Mouse (Mus musculus): ENCODE measurements around the gene Dclk2. TPM values are rescaled to one million over a fixed set of nuclear protein-coding genes. Genes with fewer than 3 reads are reported as not detected.
A peak's percentile ranks its signal among the peaks of the same experiment; 100 is the strongest.

Gene Dclk2
- polyA plus RNA-seq, 1 experiment from 2014 or later = 4.0 TPM

DNA sequence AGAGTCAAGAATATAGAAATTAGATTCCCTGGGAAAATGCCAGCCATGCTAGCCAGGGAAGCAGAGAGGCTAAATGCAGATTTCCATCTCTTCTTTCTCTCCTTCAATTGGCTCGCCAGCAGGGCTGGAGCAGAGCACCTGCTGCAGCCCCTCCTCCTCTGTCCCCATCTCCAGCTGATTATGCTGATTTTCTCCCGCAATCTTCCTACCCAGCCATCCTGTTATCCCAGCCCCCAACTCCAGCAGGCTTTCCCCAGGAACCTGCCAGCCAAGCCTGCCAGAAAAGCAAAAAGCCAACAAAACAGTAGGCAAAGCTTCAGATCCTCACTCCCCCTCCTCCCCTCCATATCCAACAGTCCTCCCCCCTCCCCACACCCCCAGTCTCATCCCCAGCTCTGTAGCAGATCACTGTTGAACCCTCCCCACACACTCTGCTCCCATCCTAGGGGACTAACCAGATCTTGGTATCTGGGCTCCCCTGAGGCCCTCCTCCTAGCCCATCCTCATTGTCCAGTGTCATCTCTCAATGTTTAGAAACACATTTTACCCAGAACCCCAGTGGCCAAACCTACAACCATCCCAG, 15.7 kb upstream of the Dclk2 start:
- H3K27me3 ChIP-seq (ENCODE audit: insufficient read depth, low read length) = no peaks in the 10 kb centered on the region

DNA sequence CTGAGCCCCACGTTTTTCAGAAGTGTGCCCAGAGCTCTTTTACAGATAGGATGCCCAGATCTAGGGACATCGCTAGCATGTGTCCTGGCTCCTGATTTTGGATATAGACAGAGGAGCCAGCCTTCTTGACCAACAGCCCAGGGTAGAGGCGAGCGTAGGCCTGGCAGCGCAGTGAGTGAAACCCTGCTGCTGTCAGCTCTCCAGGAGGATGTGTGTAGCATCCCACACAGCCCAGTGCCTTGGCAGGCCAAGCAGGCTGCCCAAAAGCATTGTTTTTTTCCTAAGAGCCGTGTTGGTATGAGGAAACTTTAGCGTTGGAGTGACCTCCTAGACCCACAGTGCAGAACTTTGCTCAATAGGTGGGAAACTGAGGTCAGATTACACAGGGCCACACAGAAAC, 12.8 kb upstream of the Dclk2 start:
- no peaks in the 10 kb centered on the region for H3K9me3 ChIP-seq (ENCODE audit: low read length)
- 83% methylated on average over 7 of the region's 7 CpGs for WGBS

More for the DNA sequence above, 15.7 kb upstream of the Dclk2 start:
- no peak overlapping the region for H3K4me2 ChIP-seq (replicated peaks; ENCODE audit: low read depth, low read length)
- WGBS = 22% methylated on average over 2 of the region's 2 CpGs
- H3K9ac ChIP-seq (replicated peaks; ENCODE audit: low read length) = no peak overlapping the region
- no peaks in the 10 kb centered on the region for H3K9me3 ChIP-seq (ENCODE audit: low read length)
- H3K27ac ChIP-seq (ENCODE audit: low read length) = no peak overlapping the region
- H3K4me1 ChIP-seq (ENCODE audit: insufficient read depth, low read length) = no peaks in the 10 kb centered on the region
- no peak overlapping the region for H3K4me3 ChIP-seq (ENCODE audit: low read length)
- no peaks in the 10 kb centered on the region for H3K36me3 ChIP-seq (ENCODE audit: insufficient read depth, low read length)
- ATAC-seq (ENCODE audit: low FRiP score, low TSS enrichment) = no peak

DNA sequence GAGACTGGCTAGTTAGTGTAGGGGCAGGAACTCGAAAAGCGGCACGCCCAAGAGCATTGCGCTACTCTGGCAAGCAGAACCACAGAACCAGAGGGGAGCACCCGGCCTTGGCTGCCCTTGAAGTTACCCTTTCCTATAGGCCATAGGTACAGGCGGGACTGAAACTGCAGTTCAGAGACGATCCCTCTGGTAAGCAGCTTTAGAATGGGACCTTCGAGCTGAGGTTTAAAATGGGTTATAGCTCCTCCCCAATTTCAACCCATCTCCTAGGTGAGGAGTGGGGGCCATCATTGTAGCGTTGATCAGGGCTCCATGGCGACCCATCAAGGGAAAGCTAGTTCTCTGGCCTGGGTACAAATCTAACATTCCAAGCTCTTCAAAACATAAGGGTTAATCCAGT, 3.0 kb upstream of the Dclk2 start:
- H3K27ac ChIP-seq (ENCODE audit: low read length) = no peak overlapping the region
- H3K9ac ChIP-seq (replicated peaks; ENCODE audit: low read length) = no peak overlapping the region
- no peak for ATAC-seq (ENCODE audit: low FRiP score, low TSS enrichment)
- H3K36me3 ChIP-seq (ENCODE audit: insufficient read depth, low read length) = no peaks in the 10 kb centered on the region
- H3K4me1 ChIP-seq (ENCODE audit: insufficient read depth, low read length) = peaks cover 10% of the 10 kb centered on the region; the same call in 1 of the 2 replicates
- H3K9me3 ChIP-seq (ENCODE audit: low read length) = no peaks in the 10 kb centered on the region
- peaks cover 17% of the 10 kb centered on the region; the same call in 1 of the 2 replicates for H3K27me3 ChIP-seq (ENCODE audit: insufficient read depth, low read length)
- H3K4me2 ChIP-seq (replicated peaks; ENCODE audit: low read depth, low read length) = no peak overlapping the region
- WGBS = 86% methylated on average over 10 of the region's 10 CpGs
- H3K4me3 ChIP-seq (ENCODE audit: low read length) = no peak overlapping the region

More for the DNA sequence above, 12.8 kb upstream of the Dclk2 start:
- no peak overlapping the region for H3K27ac ChIP-seq (ENCODE audit: low read length)
- no peaks in the 10 kb centered on the region for H3K36me3 ChIP-seq (ENCODE audit: insufficient read depth, low read length)
- no peak overlapping the region for H3K4me2 ChIP-seq (replicated peaks; ENCODE audit: low read depth, low read length)
- no peaks in the 10 kb centered on the region for H3K4me1 ChIP-seq (ENCODE audit: insufficient read depth, low read length)
- H3K4me3 ChIP-seq (ENCODE audit: low read length) = no peak overlapping the region
- H3K27me3 ChIP-seq (ENCODE audit: insufficient read depth, low read length) = no peaks in the 10 kb centered on the region
- ATAC-seq (ENCODE audit: low FRiP score, low TSS enrichment) = no peak
- H3K9ac ChIP-seq (replicated peaks; ENCODE audit: low read length) = no peak overlapping the region

DNA sequence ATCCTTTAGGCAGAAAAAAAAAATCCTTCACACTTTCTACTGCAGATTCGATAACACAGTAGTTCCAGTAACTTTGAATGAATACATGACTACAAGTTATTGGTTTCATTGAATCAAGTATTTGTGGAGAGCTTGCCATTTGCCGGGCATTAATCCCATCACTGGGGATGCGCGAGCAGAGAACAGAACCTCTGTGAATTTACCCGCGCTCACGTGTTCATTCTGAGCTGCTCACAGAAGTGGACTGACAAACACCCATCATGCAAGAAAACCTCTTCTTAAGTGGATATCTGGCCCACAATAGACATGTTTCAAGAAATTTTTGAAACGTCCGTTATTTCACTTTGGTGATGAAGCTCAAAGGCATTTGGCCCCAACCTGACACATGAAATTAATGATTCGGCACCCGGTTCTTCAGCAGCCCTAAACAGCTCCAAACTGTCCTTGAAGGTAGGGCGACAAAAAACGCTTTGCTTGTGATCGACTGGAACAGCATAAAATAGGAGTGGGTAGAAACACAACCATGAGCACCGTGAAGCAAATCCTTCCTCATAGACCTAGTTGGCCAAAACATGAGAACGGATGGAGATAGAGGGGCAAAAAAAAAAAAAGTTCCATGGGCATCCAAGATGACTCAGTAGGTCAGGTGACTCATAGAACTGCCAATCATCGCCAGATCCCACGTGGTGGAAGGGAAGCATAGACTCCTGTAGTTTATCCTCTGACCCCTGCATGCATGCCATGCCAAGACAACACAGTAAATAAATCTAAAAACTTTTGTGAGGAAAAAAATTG, 726 bp upstream of the Dclk2 start:
- WGBS = 66% methylated on average over 18 of the region's 18 CpGs
- peak overlapping the region; percentile 93 for H3K4me2 ChIP-seq (replicated peaks; ENCODE audit: low read depth, low read length)
- ATAC-seq (ENCODE audit: low FRiP score, low TSS enrichment) = no peak
- no peak overlapping the region for H3K27ac ChIP-seq (ENCODE audit: low read length)
- no peaks in the 10 kb centered on the region for H3K36me3 ChIP-seq (ENCODE audit: insufficient read depth, low read length)
- no peak overlapping the region for H3K9ac ChIP-seq (replicated peaks; ENCODE audit: low read length)
- H3K4me1 ChIP-seq (ENCODE audit: insufficient read depth, low read length) = peaks cover 10% of the 10 kb centered on the region; the same call in 1 of the 2 replicates
- H3K27me3 ChIP-seq (ENCODE audit: insufficient read depth, low read length) = peaks cover 20% of the 10 kb centered on the region; the same call in 1 of the 2 replicates
- no peaks in the 10 kb centered on the region for H3K9me3 ChIP-seq (ENCODE audit: low read length)
- H3K4me3 ChIP-seq (ENCODE audit: low read length) = peak overlapping the region; percentile 78

DNA sequence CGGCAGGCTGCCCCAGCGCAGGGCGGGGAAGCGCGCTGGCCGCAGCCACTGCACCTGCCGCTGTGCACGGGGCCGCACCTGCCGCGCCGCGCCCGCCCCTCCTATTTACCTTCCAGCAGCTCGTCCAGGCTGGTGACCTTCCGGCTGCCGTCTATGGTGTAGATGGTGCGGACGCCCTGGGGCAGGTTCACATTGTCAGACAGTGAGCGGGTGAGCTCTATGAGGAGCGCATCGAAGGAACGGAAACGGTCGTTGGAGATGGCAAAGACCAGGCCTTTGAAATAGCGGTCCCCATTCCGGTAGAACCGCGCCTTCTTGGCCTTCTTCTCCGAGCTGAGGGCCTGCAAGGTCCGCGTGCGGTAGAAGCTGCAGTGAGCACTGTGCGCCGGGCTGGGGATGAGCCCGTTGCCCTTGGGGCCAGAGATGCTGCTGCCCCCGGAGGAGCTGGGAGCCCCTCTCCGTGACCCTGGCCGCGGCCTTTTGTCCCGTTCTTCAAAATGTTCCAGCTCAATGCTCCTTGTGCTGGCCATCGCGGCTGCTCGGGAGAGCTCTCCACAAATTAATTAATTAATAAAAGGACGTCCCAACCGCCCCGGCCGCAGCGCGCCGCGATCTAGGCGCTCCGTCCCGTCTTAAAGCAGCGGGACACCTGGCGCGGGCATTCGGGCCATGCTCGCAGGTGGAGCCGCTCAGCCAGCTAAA, 860 bp downstream of the Dclk2 start:
- under 1% methylated on average over 61 of the region's 61 CpGs for WGBS
- Histone ChIP-seq H3K36me3 (ENCODE audit: insufficient read depth, low read length) (no peaks in the 10 kb centered on the region), H3K4me3 (ENCODE audit: low read length) (peak overlapping the region; percentile 78), H3K27me3 (ENCODE audit: insufficient read depth, low read length) (peaks cover 20% of the 10 kb centered on the region; the same call in 1 of the 2 replicates), H3K9me3 (ENCODE audit: low read length) (no peaks in the 10 kb centered on the region), H3K4me2 (replicated peaks; ENCODE audit: low read depth, low read length) (peak overlapping the region; percentile 93), H3K4me1 (ENCODE audit: insufficient read depth, low read length) (peaks cover 10% of the 10 kb centered on the region; the same call in 1 of the 2 replicates), H3K27ac (ENCODE audit: low read length) (no peak overlapping the region), H3K9ac (replicated peaks; ENCODE audit: low read length) (peak overlapping the region; percentile 83)
- ATAC-seq (ENCODE audit: low FRiP score, low TSS enrichment) = peak; percentile 46

DNA sequence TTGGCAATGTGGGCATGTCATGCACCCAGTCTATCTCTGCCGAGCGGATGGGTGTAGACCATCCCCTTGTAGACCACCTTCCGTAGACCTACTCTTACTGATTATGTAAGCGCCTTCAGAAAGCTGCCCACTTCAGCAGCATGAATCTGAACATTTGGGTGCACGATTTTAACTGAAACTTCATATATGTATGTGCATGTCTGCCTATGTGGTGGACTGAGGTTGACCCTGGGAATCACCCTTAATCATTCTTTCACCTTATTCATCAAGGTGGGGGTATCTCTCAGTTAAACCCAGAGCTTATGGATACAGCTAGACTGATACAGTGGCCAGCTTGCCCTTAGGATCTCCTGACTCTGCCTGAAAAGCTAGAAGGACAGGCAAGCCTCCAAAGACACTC, 3.6 kb downstream of the Dclk2 start:
- H3K9me3 ChIP-seq (ENCODE audit: low read length) = no peaks in the 10 kb centered on the region
- H3K4me2 ChIP-seq (replicated peaks; ENCODE audit: low read depth, low read length) = no peak overlapping the region
- peaks cover 20% of the 10 kb centered on the region; the same call in 1 of the 2 replicates for H3K27me3 ChIP-seq (ENCODE audit: insufficient read depth, low read length)
- no peaks in the 10 kb centered on the region for H3K36me3 ChIP-seq (ENCODE audit: insufficient read depth, low read length)
- ATAC-seq (ENCODE audit: low FRiP score, low TSS enrichment) = no peak
- H3K4me3 ChIP-seq (ENCODE audit: low read length) = no peak overlapping the region
- no peak overlapping the region for H3K27ac ChIP-seq (ENCODE audit: low read length)
- no peak overlapping the region for H3K9ac ChIP-seq (replicated peaks; ENCODE audit: low read length)
- 96% methylated on average over 5 of the region's 5 CpGs for WGBS
- H3K4me1 ChIP-seq (ENCODE audit: insufficient read depth, low read length) = peaks cover 10% of the 10 kb centered on the region; the same call in 1 of the 2 replicates

DNA sequence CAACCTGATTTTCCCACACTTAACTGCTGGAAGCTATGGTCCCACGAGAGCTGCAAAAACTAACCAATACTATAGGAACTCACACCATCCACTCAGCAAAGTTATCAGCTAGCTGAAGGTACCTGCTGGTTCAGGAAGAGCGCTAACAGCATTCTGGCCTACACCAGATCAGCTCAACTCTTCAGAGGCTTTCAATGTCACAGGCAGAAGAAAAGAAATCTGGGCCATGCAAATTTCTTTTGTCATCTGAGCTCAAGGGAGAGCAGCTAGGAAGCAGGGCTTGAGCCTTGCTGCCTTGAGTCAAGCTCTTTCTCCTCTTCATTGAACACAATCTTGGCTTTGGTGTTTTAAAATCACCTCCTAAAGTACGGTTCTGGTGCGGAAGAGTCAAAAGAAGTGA, 4.0 kb downstream of the Dclk2 start:
- no peak overlapping the region for H3K4me2 ChIP-seq (replicated peaks; ENCODE audit: low read depth, low read length)
- no peak overlapping the region for H3K9ac ChIP-seq (replicated peaks; ENCODE audit: low read length)
- no peak overlapping the region for H3K27ac ChIP-seq (ENCODE audit: low read length)
- H3K9me3 ChIP-seq (ENCODE audit: low read length) = no peaks in the 10 kb centered on the region
- H3K27me3 ChIP-seq (ENCODE audit: insufficient read depth, low read length) = peaks cover 18% of the 10 kb centered on the region; the same call in 1 of the 2 replicates
- H3K4me3 ChIP-seq (ENCODE audit: low read length) = no peak overlapping the region
- H3K36me3 ChIP-seq (ENCODE audit: insufficient read depth, low read length) = no peaks in the 10 kb centered on the region
- no peak for ATAC-seq (ENCODE audit: low FRiP score, low TSS enrichment)
- H3K4me1 ChIP-seq (ENCODE audit: insufficient read depth, low read length) = peaks cover 10% of the 10 kb centered on the region; the same call in 1 of the 2 replicates
- 94% methylated on average over 4 of the region's 4 CpGs for WGBS

DNA sequence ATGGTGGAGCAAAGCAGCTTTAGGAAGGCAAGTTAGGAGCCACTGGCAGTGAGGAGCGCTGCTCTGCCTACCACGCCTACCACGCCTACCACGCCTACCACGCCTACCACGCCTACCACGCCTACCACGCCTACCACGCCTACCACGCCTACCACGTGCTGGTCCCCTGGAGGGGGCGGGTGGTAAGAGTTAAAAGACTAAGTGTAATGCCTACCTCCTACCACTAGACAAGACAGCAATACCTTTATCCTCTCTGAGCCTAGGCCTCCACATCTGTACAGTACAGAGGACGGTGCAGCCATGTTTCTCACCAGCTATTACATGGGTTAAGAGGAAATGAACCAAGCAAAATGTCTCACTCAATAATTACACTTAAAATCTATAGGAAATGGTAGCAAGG, 5.4 kb downstream of the Dclk2 start:
- H3K4me1 ChIP-seq (ENCODE audit: insufficient read depth, low read length) = peaks cover 10% of the 10 kb centered on the region; the same call in 1 of the 2 replicates
- no peak overlapping the region for H3K4me3 ChIP-seq (ENCODE audit: low read length)
- peaks cover 16% of the 10 kb centered on the region; the same call in 1 of the 2 replicates for H3K27me3 ChIP-seq (ENCODE audit: insufficient read depth, low read length)
- ATAC-seq (ENCODE audit: low FRiP score, low TSS enrichment) = no peak
- H3K36me3 ChIP-seq (ENCODE audit: insufficient read depth, low read length) = no peaks in the 10 kb centered on the region
- no peak overlapping the region for H3K27ac ChIP-seq (ENCODE audit: low read length)
- H3K9me3 ChIP-seq (ENCODE audit: low read length) = no peaks in the 10 kb centered on the region
- 53% methylated on average over 13 of the region's 13 CpGs for whole genome bisulfite sequencing
- H3K9ac ChIP-seq (replicated peaks; ENCODE audit: low read length) = no peak overlapping the region
- H3K4me2 ChIP-seq (replicated peaks; ENCODE audit: low read depth, low read length) = no peak overlapping the region

DNA sequence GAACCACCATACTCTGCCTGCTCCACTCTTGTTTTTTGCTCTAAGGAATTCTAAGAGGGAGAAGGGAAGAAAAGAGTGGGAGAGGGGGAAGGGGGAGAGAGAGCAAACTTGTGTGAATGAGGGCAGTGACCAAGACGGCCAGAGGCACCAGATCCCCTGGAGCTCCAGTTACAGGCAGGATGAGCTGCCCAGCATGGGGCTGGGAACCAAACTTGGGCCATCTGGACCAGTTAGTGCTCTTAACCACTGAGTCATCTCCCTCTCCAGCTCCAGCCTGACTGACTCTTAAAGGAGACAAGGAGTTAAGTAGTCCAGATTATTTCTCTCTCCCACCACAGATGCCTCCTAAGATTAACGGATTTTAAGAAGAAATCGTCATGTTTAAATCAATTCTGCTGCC, 6.3 kb downstream of the Dclk2 start:
- Histone ChIP-seq H3K4me3 (ENCODE audit: low read length) (no peak overlapping the region), H3K4me1 (ENCODE audit: insufficient read depth, low read length) (0 out of 2 replicates have a peak, but pooled peaks cover 2% of the 10 kb centered on the region), H3K27ac (ENCODE audit: low read length) (no peak overlapping the region), H3K36me3 (ENCODE audit: insufficient read depth, low read length) (no peaks in the 10 kb centered on the region), H3K27me3 (ENCODE audit: insufficient read depth, low read length) (0 out of 2 replicates have a peak, but pooled peaks cover 9% of the 10 kb centered on the region), H3K9me3 (ENCODE audit: low read length) (no peaks in the 10 kb centered on the region), H3K4me2 (replicated peaks; ENCODE audit: low read depth, low read length) (no peak overlapping the region), H3K9ac (replicated peaks; ENCODE audit: low read length) (no peak overlapping the region)
- 73% methylated on average over 3 of the region's 3 CpGs for WGBS
- ATAC-seq (ENCODE audit: low FRiP score, low TSS enrichment) = no peak

All from kidney, embryonic 16.5 days (tissue).